Mouse (Mus musculus): Measurements from ENCODE around the gene Fchsd2.

- no peak for TF ChIP-seq GATA1 (IDR thresholded peaks at IDR 0.05; ENCODE audit: low read length)
- TF ChIP-seq TAL1 (IDR thresholded peaks at IDR 0.05; ENCODE audit: low read length): no peak
These were observed 118.2 kb downstream of the Fchsd2 start for GRCm38 (mm10) chr7:101210826-101211225.
